Mouse (Mus musculus): Measurements from ENCODE around the gene Nkapl. TPM values are rescaled to one million over a fixed set of nuclear protein-coding genes. Genes with fewer than 3 reads are reported as not detected.

Gene Nkapl
- polyA plus RNA-seq, 1 experiment from 2014 or later = 1.3 TPM

GRCm38 (mm10) chr13:21446796-21447195 is 21.5 kb downstream of the Nkapl start:
- Histone ChIP-seq H3K9me3 (replicated peaks; ENCODE audit: control insufficient read depth, low read length) (no peaks in the 10 kb centered on the region), H3K4me3 (replicated peaks; ENCODE audit: low read length) (no peak overlapping the region), H3K9ac (ENCODE audit: low read length) (no peak overlapping the region), H3K36me3 (ENCODE audit: control insufficient read depth, insufficient read depth, low read length) (peaks cover 18% of the 10 kb centered on the region; the same call in 1 of the 2 replicates), H3K27ac (ENCODE audit: low read length) (no peak overlapping the region), H3K4me2 (ENCODE audit: low read depth, low read length) (no peak overlapping the region), H3K27me3 (ENCODE audit: control insufficient read depth, insufficient read depth, low read length) (no peaks in the 10 kb centered on the region), H3K4me1 (ENCODE audit: control insufficient read depth, insufficient read depth, low read length) (no peaks in the 10 kb centered on the region)
- WGBS = 90% methylated on average over 9 of the region's 9 CpGs
- ATAC-seq (ENCODE audit: insufficient read depth, low FRiP score) = no peak

GRCm38 (mm10) chr13:21441207-21441572 is 27.1 kb downstream of the Nkapl start:
- 17% methylated on average over 10 of the region's 10 CpGs for WGBS
- Histone ChIP-seq H3K4me1 (ENCODE audit: control insufficient read depth, insufficient read depth, low read length) (no peaks in the 10 kb centered on the region), H3K9me3 (replicated peaks; ENCODE audit: control insufficient read depth, low read length) (no peaks in the 10 kb centered on the region), H3K27me3 (ENCODE audit: control insufficient read depth, insufficient read depth, low read length) (no peaks in the 10 kb centered on the region), H3K27ac (ENCODE audit: low read length) (peak overlapping the region; percentile 85), H3K4me3 (replicated peaks; ENCODE audit: low read length) (peak overlapping the region; percentile 68), H3K9ac (ENCODE audit: low read length) (peak overlapping the region; percentile 83), H3K4me2 (ENCODE audit: low read depth, low read length) (peak overlapping the region; percentile 88), H3K36me3 (ENCODE audit: control insufficient read depth, insufficient read depth, low read length) (0 out of 2 replicates have a peak, but pooled peaks cover 9% of the 10 kb centered on the region)
- ATAC-seq (ENCODE audit: insufficient read depth, low FRiP score) = no peak

- no peaks in the 10 kb centered on the region for H3K4me1 ChIP-seq (ENCODE audit: control insufficient read depth, insufficient read depth, low read length)
- peak within 1 kb of the TSS; percentile 88 for H3K4me2 ChIP-seq (ENCODE audit: low read depth, low read length)
- H3K27ac ChIP-seq (ENCODE audit: low read length) = peak within 1 kb of the TSS; percentile 85
- peak; percentile 81 for ATAC-seq (ENCODE audit: insufficient read depth, low FRiP score)
- WGBS = 1% methylated on average over 32 of the region's 32 CpGs
- 0 out of 2 replicates have a peak, but pooled peaks cover 9% of the 10 kb centered on the region for H3K36me3 ChIP-seq (ENCODE audit: control insufficient read depth, insufficient read depth, low read length)
- no peaks in the 10 kb centered on the region for H3K9me3 ChIP-seq (replicated peaks; ENCODE audit: control insufficient read depth, low read length)
- peak within 1 kb of the TSS; percentile 83 for H3K9ac ChIP-seq (ENCODE audit: low read length)
- H3K4me3 ChIP-seq (replicated peaks; ENCODE audit: low read length) = peak within 1 kb of the TSS; percentile 68
- no peaks in the 10 kb centered on the region for H3K27me3 ChIP-seq (ENCODE audit: control insufficient read depth, insufficient read depth, low read length)
These were observed 27.7 kb downstream of the Nkapl start, which contains the start of gene Pgbd1 for GRCm38 (mm10) chr13:21440503-21441206. Gene Pgbd1, minus strand, starts transcription at chr13:21441058.

- Histone ChIP-seq H3K4me3 (replicated peaks; ENCODE audit: low read length) (no peak overlapping the region), H3K27ac (ENCODE audit: low read length) (no peak overlapping the region), H3K4me2 (ENCODE audit: low read depth, low read length) (no peak overlapping the region), H3K9ac (ENCODE audit: low read length) (no peak overlapping the region), H3K27me3 (ENCODE audit: control insufficient read depth, insufficient read depth, low read length) (no peaks in the 10 kb centered on the region), H3K4me1 (ENCODE audit: control insufficient read depth, insufficient read depth, low read length) (no peaks in the 10 kb centered on the region), H3K9me3 (replicated peaks; ENCODE audit: control insufficient read depth, low read length) (no peaks in the 10 kb centered on the region), H3K36me3 (ENCODE audit: control insufficient read depth, insufficient read depth, low read length) (no peaks in the 10 kb centered on the region)
- 80% methylated on average over 4 of the region's 4 CpGs for WGBS
- ATAC-seq (ENCODE audit: insufficient read depth, low FRiP score) = no peak
These were observed 32.8 kb downstream of the Nkapl start for GRCm38 (mm10) chr13:21435476-21435875.

- 98% methylated on average over 1 of the region's 1 CpGs for WGBS
- H3K9me3 ChIP-seq (replicated peaks; ENCODE audit: control insufficient read depth, low read length) = no peaks in the 10 kb centered on the region
- no peaks in the 10 kb centered on the region for H3K36me3 ChIP-seq (ENCODE audit: control insufficient read depth, insufficient read depth, low read length)
- no peak for ATAC-seq (ENCODE audit: insufficient read depth, low FRiP score)
- no peak overlapping the region for H3K4me3 ChIP-seq (replicated peaks; ENCODE audit: low read length)
- no peaks in the 10 kb centered on the region for H3K4me1 ChIP-seq (ENCODE audit: control insufficient read depth, insufficient read depth, low read length)
- no peaks in the 10 kb centered on the region for H3K27me3 ChIP-seq (ENCODE audit: control insufficient read depth, insufficient read depth, low read length)
- H3K9ac ChIP-seq (ENCODE audit: low read length) = no peak overlapping the region
- H3K4me2 ChIP-seq (ENCODE audit: low read depth, low read length) = no peak overlapping the region
- H3K27ac ChIP-seq (ENCODE audit: low read length) = no peak overlapping the region
These were observed 40.7 kb downstream of the Nkapl start for GRCm38 (mm10) chr13:21427631-21428030.

- no peak overlapping the region for H3K4me3 ChIP-seq (replicated peaks; ENCODE audit: low read length)
- H3K4me1 ChIP-seq (ENCODE audit: control insufficient read depth, insufficient read depth, low read length) = peaks cover 5% of the 10 kb centered on the region; the same call in 1 of the 2 replicates
- H3K9ac ChIP-seq (ENCODE audit: low read length) = no peak overlapping the region
- 65% methylated on average over 5 of the region's 5 CpGs for WGBS
- H3K4me2 ChIP-seq (ENCODE audit: low read depth, low read length) = no peak overlapping the region
- H3K27me3 ChIP-seq (ENCODE audit: control insufficient read depth, insufficient read depth, low read length) = no peaks in the 10 kb centered on the region
- no peaks in the 10 kb centered on the region for H3K9me3 ChIP-seq (replicated peaks; ENCODE audit: control insufficient read depth, low read length)
- no peaks in the 10 kb centered on the region for H3K36me3 ChIP-seq (ENCODE audit: control insufficient read depth, insufficient read depth, low read length)
- ATAC-seq (ENCODE audit: insufficient read depth, low FRiP score) = no peak
- H3K27ac ChIP-seq (ENCODE audit: low read length) = no peak overlapping the region
These were observed 45.0 kb downstream of the Nkapl start for GRCm38 (mm10) chr13:21423301-21423700.

GRCm38 (mm10) chr13:21418865-21419264 is 49.4 kb downstream of the Nkapl start:
- no peak overlapping the region for H3K4me2 ChIP-seq (ENCODE audit: low read depth, low read length)
- no peaks in the 10 kb centered on the region for H3K9me3 ChIP-seq (replicated peaks; ENCODE audit: control insufficient read depth, low read length)
- ATAC-seq (ENCODE audit: insufficient read depth, low FRiP score) = peak; percentile 78; the same call in 1 of the 2 replicates
- no peaks in the 10 kb centered on the region for H3K27me3 ChIP-seq (ENCODE audit: control insufficient read depth, insufficient read depth, low read length)
- H3K4me3 ChIP-seq (replicated peaks; ENCODE audit: low read length) = no peak overlapping the region
- 50% methylated on average over 6 of the region's 6 CpGs for WGBS
- H3K27ac ChIP-seq (ENCODE audit: low read length) = no peak overlapping the region
- no peak overlapping the region for H3K9ac ChIP-seq (ENCODE audit: low read length)
- H3K36me3 ChIP-seq (ENCODE audit: control insufficient read depth, insufficient read depth, low read length) = no peaks in the 10 kb centered on the region
- H3K4me1 ChIP-seq (ENCODE audit: control insufficient read depth, insufficient read depth, low read length) = peaks cover 7% of the 10 kb centered on the region; the same call in 1 of the 2 replicates

- H3K36me3 ChIP-seq (ENCODE audit: control insufficient read depth, insufficient read depth, low read length) = no peaks in the 10 kb centered on the region
- H3K9ac ChIP-seq (ENCODE audit: low read length) = no peak overlapping the region
- ATAC-seq (ENCODE audit: insufficient read depth, low FRiP score) = peak; percentile 30; the same call in 1 of the 2 replicates
- no peaks in the 10 kb centered on the region for H3K27me3 ChIP-seq (ENCODE audit: control insufficient read depth, insufficient read depth, low read length)
- WGBS = 75% methylated on average over 6 of the region's 6 CpGs
- no peak overlapping the region for H3K4me2 ChIP-seq (ENCODE audit: low read depth, low read length)
- no peaks in the 10 kb centered on the region for H3K9me3 ChIP-seq (replicated peaks; ENCODE audit: control insufficient read depth, low read length)
- H3K4me3 ChIP-seq (replicated peaks; ENCODE audit: low read length) = no peak overlapping the region
- peaks cover 7% of the 10 kb centered on the region; the same call in 1 of the 2 replicates for H3K4me1 ChIP-seq (ENCODE audit: control insufficient read depth, insufficient read depth, low read length)
- H3K27ac ChIP-seq (ENCODE audit: low read length) = peak overlapping the region; percentile 56
These were observed 50.9 kb downstream of the Nkapl start for GRCm38 (mm10) chr13:21417298-21418010.

Data from stomach, embryonic 16.5 days (tissue).